Mouse (Mus musculus): ENCODE results near the gene Neil1. TPM values are rescaled to one million over a fixed set of nuclear protein-coding genes. Genes with fewer than 3 reads are reported as not detected.

Gene Neil1
- polyA plus RNA-seq, 1 experiment from 2014 or later, result 8.2 TPM

DNA sequence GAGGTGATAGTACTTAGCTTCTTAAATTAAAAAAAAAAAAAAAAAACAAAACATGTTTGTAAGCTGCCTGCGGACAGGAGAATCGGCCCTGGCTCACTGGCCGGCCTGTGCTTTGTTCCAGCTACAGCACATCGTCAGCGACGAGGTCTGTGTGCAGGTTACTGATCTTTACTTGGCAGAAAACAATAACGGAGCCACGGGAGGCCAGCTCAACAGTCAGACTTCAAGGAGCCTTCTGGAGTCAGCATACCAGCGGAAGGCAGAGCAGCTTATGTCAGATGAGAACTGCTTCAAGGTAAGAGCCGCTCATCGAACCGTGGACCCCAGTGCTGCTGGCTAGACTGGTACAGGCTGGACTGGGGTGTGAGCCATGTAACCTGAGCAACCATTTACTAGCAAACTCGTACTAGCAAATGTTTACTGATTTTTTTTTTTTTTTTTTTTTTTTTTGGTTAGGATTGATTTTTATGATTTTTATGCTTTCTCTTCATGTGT is 30.8 kb downstream of the Neil1 start:
- no peak for ATAC-seq
- Histone ChIP-seq H3K9me3 (ENCODE audit: control insufficient read depth, low read length) (no peaks in the 10 kb centered on the region), H3K27ac (ENCODE audit: low read depth, low read length) (no peak overlapping the region), H3K4me3 (ENCODE audit: low read length) (no peak overlapping the region), H3K4me1 (ENCODE audit: control insufficient read depth, insufficient read depth, low read depth, low read length) (no peaks in the 10 kb centered on the region), H3K9ac (ENCODE audit: low read depth, low read length) (no peak overlapping the region), H3K27me3 (replicated peaks; ENCODE audit: control insufficient read depth, insufficient read depth, low read length) (no peaks in the 10 kb centered on the region), H3K4me2 (ENCODE audit: low read length) (no peak overlapping the region), H3K36me3 (ENCODE audit: control insufficient read depth, insufficient read depth, low read length) (peaks cover 41% of the 10 kb centered on the region)
- 92% methylated on average over 13 of the region's 13 CpGs for WGBS

Other genes with a start within 250 kb of the Neil1 start
- 3.0 and 3.8 TPM in 2 replicates for gene Snx33, start 219.9 kb downstream of the Neil1 start, polyA plus RNA-seq (2015; fragmentation: Nextera tagmentation; extraction: Ambion mirVana)
- gene Imp3, start 210.8 kb downstream of the Neil1 start, polyA plus RNA-seq (2015; fragmentation: Nextera tagmentation; extraction: Ambion mirVana), result 66.8 and 66.9 TPM in 2 replicates
- 28.9 and 29.9 TPM in 2 replicates for gene Snupn, start 197.4 kb downstream of the Neil1 start, polyA plus RNA-seq (2015; fragmentation: Nextera tagmentation; extraction: Ambion mirVana)
- gene Ptpn9, start 153.4 kb downstream of the Neil1 start, polyA plus RNA-seq (2015; fragmentation: Nextera tagmentation; extraction: Ambion mirVana), result 22.9 and 24.6 TPM in 2 replicates
- 19.6 and 20.7 TPM in 2 replicates for gene Sin3a, start 76.3 kb downstream of the Neil1 start, polyA plus RNA-seq (2015; fragmentation: Nextera tagmentation; extraction: Ambion mirVana)
- 77.2 and 88.7 TPM in 2 replicates for gene Man2c1, start 17.6 kb downstream of the Neil1 start, polyA plus RNA-seq (2015; fragmentation: Nextera tagmentation; extraction: Ambion mirVana)
- gene Commd4, start 10.0 kb upstream of the Neil1 start, polyA plus RNA-seq (2015; fragmentation: Nextera tagmentation; extraction: Ambion mirVana), result 166 and 185 TPM in 2 replicates
- gene Trcg1, start 88.3 kb upstream of the Neil1 start, polyA plus RNA-seq (2015; fragmentation: Nextera tagmentation; extraction: Ambion mirVana), result 0.08 TPM in 1 of 2 replicates, not detected in the other
- gene 1700017B05Rik, start 114.3 kb upstream of the Neil1 start, polyA plus RNA-seq (2015; fragmentation: Nextera tagmentation; extraction: Ambion mirVana), result 3.9 and 5.4 TPM in 2 replicates

Measured in hindbrain, embryonic 16.5 days (tissue).